Mouse (Mus musculus): ENCODE results near the gene Adgrv1. TPM values are rescaled to one million over a fixed set of nuclear protein-coding genes. Genes with fewer than 3 reads are reported as not detected.

The Adgrv1 gene
- polyA plus RNA-seq, 1 experiment from 2014 or later: 0.86 TPM

DNA sequence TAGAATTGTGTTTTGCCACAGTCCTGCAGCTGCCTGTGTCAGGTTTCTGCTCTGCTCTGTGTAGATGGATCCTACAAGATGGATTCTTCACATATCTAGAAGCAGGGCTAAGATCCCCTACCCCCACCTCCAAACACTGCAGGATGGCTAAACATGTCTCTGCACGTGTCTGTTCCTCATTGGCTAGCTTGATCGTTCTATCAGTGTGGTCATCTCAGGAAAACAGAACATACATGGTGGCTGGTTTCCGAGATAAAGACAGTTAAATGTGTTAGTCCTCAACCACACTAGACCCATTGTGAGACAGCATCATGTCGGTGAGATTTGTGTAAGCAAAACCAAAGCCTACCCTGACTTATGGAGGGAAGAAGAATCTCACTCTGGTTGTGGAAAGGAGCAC is 456.1 kb downstream of the Adgrv1 start:
- ATAC-seq: no peak
- Histone ChIP-seq H3K36me3 (ENCODE audit: control insufficient read depth, insufficient read depth) (no peaks in the 10 kb centered on the region), H3K4me3 (ENCODE audit: low read depth, low read length) (no peak overlapping the region), H3K9me3 (ENCODE audit: control insufficient read depth) (no peaks in the 10 kb centered on the region), H3K27ac (ENCODE audit: low read depth, low read length) (no peak overlapping the region), H3K4me2 (replicated peaks; ENCODE audit: low read depth) (no peak overlapping the region), H3K9ac (ENCODE audit: low read depth, low read length) (no peak overlapping the region), H3K27me3 (replicated peaks; ENCODE audit: control insufficient read depth, insufficient read depth, low read length) (no peaks in the 10 kb centered on the region), H3K4me1 (replicated peaks; ENCODE audit: control insufficient read depth, insufficient read depth, low read length) (no peaks in the 10 kb centered on the region)
- no peak for TF ChIP-seq CTCF (IDR thresholded peaks at IDR 0.05; ENCODE audit: low read depth)
- 80% methylated on average over 4 of the region's 4 CpGs for WGBS

- Histone ChIP-seq H3K9ac (ENCODE audit: low read depth, low read length) (no peak overlapping the region), H3K9me3 (ENCODE audit: control insufficient read depth) (no peaks in the 10 kb centered on the region), H3K4me2 (replicated peaks; ENCODE audit: low read depth) (no peak overlapping the region), H3K4me1 (replicated peaks; ENCODE audit: control insufficient read depth, insufficient read depth, low read length) (no peaks in the 10 kb centered on the region), H3K27ac (ENCODE audit: low read depth, low read length) (no peak overlapping the region), H3K36me3 (ENCODE audit: control insufficient read depth, insufficient read depth) (no peaks in the 10 kb centered on the region), H3K4me3 (ENCODE audit: low read depth, low read length) (no peak overlapping the region), H3K27me3 (replicated peaks; ENCODE audit: control insufficient read depth, insufficient read depth, low read length) (no peaks in the 10 kb centered on the region)
- TF ChIP-seq CTCF (IDR thresholded peaks at IDR 0.05; ENCODE audit: low read depth): no peak
- no peak for ATAC-seq
- 67% methylated on average over 3 of the region's 3 CpGs for WGBS
Measured at GRCm38 (mm10) chr13:81176071-81176470, 456.9 kb downstream of the Adgrv1 start.

- Histone ChIP-seq H3K9ac (ENCODE audit: low read depth, low read length) (no peak overlapping the region), H3K4me1 (replicated peaks; ENCODE audit: control insufficient read depth, insufficient read depth, low read length) (no peaks in the 10 kb centered on the region), H3K9me3 (ENCODE audit: control insufficient read depth) (no peaks in the 10 kb centered on the region), H3K36me3 (ENCODE audit: control insufficient read depth, insufficient read depth) (no peaks in the 10 kb centered on the region), H3K27ac (ENCODE audit: low read depth, low read length) (no peak overlapping the region; the same call in 1 of the 2 replicates), H3K4me3 (ENCODE audit: low read depth, low read length) (no peak overlapping the region), H3K4me2 (replicated peaks; ENCODE audit: low read depth) (no peak overlapping the region), H3K27me3 (replicated peaks; ENCODE audit: control insufficient read depth, insufficient read depth, low read length) (no peaks in the 10 kb centered on the region)
- WGBS: 80% methylated on average over 3 of the region's 3 CpGs
- TF ChIP-seq CTCF (IDR thresholded peaks at IDR 0.05; ENCODE audit: low read depth): no peak
- no peak for ATAC-seq
Measured at GRCm38 (mm10) chr13:81171115-81171514, 461.8 kb downstream of the Adgrv1 start.

DNA sequence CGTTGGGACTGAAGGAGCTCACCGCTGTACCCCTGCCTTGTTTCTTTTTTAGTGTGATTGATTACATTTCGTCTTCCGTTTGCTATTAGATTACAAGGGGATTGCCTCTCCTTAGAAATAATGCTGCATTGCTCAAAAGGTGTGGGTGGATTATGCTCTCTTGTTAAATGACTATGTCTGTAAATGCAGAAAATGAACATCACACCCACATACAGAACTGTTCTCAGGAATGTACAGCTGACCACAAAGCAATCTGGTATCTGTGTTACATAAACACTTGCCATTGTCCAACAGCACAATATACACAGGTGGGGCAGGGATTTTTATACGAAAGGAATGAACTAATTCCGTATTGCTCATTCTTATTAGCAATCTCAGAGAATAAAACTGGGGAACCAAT is 465.5 kb downstream of the Adgrv1 start:
- Histone ChIP-seq H3K36me3 (ENCODE audit: control insufficient read depth, insufficient read depth) (no peaks in the 10 kb centered on the region), H3K4me2 (replicated peaks; ENCODE audit: low read depth) (no peak overlapping the region), H3K4me3 (ENCODE audit: low read depth, low read length) (no peak overlapping the region), H3K27ac (ENCODE audit: low read depth, low read length) (no peak overlapping the region), H3K9me3 (ENCODE audit: control insufficient read depth) (no peaks in the 10 kb centered on the region), H3K27me3 (replicated peaks; ENCODE audit: control insufficient read depth, insufficient read depth, low read length) (no peaks in the 10 kb centered on the region), H3K9ac (ENCODE audit: low read depth, low read length) (no peak overlapping the region), H3K4me1 (replicated peaks; ENCODE audit: control insufficient read depth, insufficient read depth, low read length) (no peaks in the 10 kb centered on the region)
- ATAC-seq: no peak
- 42% methylated on average over 6 of the region's 6 CpGs for WGBS
- TF ChIP-seq CTCF (IDR thresholded peaks at IDR 0.05; ENCODE audit: low read depth): no peak

DNA sequence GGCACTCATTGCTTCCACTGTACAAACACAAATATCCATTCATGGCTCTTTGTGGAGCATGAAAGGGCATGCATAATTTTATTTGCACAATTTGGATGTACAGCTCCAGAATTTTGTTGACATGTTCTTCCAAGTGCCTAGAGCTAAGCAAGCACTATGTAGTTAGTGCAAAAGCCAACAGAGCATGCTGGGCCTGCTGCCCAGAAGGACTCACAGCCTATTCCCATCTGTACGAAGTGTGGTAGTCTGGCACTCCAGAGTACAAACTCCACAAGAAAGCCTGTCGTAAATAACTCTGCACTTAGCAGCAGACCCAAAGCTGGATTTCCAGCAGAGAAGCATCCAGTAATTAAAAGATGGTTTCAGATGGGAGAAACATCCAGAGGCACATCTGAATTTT is 473.1 kb downstream of the Adgrv1 start:
- Histone ChIP-seq H3K4me1 (replicated peaks; ENCODE audit: control insufficient read depth, insufficient read depth, low read length) (no peaks in the 10 kb centered on the region), H3K4me3 (ENCODE audit: low read depth, low read length) (no peak overlapping the region), H3K36me3 (ENCODE audit: control insufficient read depth, insufficient read depth) (no peaks in the 10 kb centered on the region), H3K9ac (ENCODE audit: low read depth, low read length) (no peak overlapping the region), H3K4me2 (replicated peaks; ENCODE audit: low read depth) (no peak overlapping the region), H3K27me3 (replicated peaks; ENCODE audit: control insufficient read depth, insufficient read depth, low read length) (no peaks in the 10 kb centered on the region), H3K9me3 (ENCODE audit: control insufficient read depth) (no peaks in the 10 kb centered on the region), H3K27ac (ENCODE audit: low read depth, low read length) (no peak overlapping the region)
- no peak for ATAC-seq
- no peak for TF ChIP-seq CTCF (IDR thresholded peaks at IDR 0.05; ENCODE audit: low read depth)
- 11% methylated on average over 2 of the region's 2 CpGs for WGBS

DNA sequence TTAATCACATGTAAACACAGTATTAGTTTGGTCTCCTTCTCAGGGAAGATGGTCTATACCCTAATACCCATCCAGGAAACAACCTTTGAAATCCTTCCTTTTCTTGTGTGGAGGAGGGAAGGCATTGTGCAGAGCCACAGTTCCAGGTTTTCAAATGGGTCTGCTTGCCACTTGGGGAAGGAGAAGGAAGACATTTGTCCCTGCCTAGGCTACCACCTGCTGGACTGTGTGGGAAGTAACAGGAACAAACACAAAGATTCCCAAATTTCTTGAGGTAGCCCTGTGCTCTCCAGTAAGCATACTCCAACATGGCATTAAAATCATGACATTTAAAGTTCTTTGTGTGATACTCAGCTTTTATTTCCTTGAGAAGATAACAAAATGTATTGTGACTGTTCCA is 477.6 kb downstream of the Adgrv1 start:
- Histone ChIP-seq H3K4me2 (replicated peaks; ENCODE audit: low read depth) (no peak overlapping the region), H3K9me3 (ENCODE audit: control insufficient read depth) (no peaks in the 10 kb centered on the region), H3K27ac (ENCODE audit: low read depth, low read length) (no peak overlapping the region), H3K27me3 (replicated peaks; ENCODE audit: control insufficient read depth, insufficient read depth, low read length) (no peaks in the 10 kb centered on the region), H3K36me3 (ENCODE audit: control insufficient read depth, insufficient read depth) (no peaks in the 10 kb centered on the region), H3K4me3 (ENCODE audit: low read depth, low read length) (no peak overlapping the region), H3K9ac (ENCODE audit: low read depth, low read length) (no peak overlapping the region), H3K4me1 (replicated peaks; ENCODE audit: control insufficient read depth, insufficient read depth, low read length) (no peaks in the 10 kb centered on the region)
- 0 out of 2 replicates have a peak, but pooled peaks have one; percentile 33 for ATAC-seq
- peak; percentile 86 for TF ChIP-seq CTCF (IDR thresholded peaks at IDR 0.05; ENCODE audit: low read depth)

GRCm38 (mm10) chr13:81144434-81144833 is 488.5 kb downstream of the Adgrv1 start:
- no peak for TF ChIP-seq CTCF (IDR thresholded peaks at IDR 0.05; ENCODE audit: low read depth)
- no peaks in the 10 kb centered on the region for H3K9me3 ChIP-seq (ENCODE audit: control insufficient read depth)
- no peak overlapping the region for H3K4me2 ChIP-seq (replicated peaks; ENCODE audit: low read depth)
- WGBS: 67% methylated on average over 1 of the region's 1 CpGs
- H3K9ac ChIP-seq (ENCODE audit: low read depth, low read length): no peak overlapping the region
- no peaks in the 10 kb centered on the region for H3K36me3 ChIP-seq (ENCODE audit: control insufficient read depth, insufficient read depth)
- H3K27me3 ChIP-seq (replicated peaks; ENCODE audit: control insufficient read depth, insufficient read depth, low read length): no peaks in the 10 kb centered on the region
- H3K4me1 ChIP-seq (replicated peaks; ENCODE audit: control insufficient read depth, insufficient read depth, low read length): no peaks in the 10 kb centered on the region
- ATAC-seq: no peak
- H3K27ac ChIP-seq (ENCODE audit: low read depth, low read length): no peak overlapping the region
- no peak overlapping the region for H3K4me3 ChIP-seq (ENCODE audit: low read depth, low read length)
